ENCODE assay signal across 20 mouse cellular contexts in the genomic region with DNA sequence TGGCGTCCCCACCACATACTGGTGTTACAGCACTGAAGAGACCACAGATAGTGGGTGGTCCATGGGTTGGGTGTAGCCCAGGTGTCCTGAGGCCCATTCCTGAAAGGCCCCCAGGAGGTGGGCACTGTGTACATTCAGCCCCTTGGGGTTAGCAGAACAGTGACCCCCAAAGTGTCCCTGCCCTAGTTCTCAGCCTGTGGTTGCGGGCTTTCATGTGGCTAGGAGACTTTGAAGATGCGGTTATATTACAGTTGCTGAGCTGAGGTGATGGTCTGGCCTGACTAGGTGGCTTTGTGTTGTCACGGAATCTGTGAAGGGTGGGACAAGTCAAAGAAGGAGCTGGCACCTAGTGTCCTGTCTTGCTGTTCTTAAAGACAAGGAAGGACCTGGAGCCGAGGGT. TPM values are rescaled to one million over a fixed set of nuclear protein-coding genes. Genes with fewer than 3 reads are reported as not detected.
"Had no signal": no experiment of that assay in that cellular context is flagged by ENCODE, and none has a peak within 500 bp of the region (broad histone marks: within the 10 kb centered on the region; RNA-seq: fewer than 3 reads in every experiment).

No protein-coding gene starts in this region.

- H3K4me2 ChIP-seq: liver, embryonic 13.5 days; midbrain, embryonic 11.5 days; neural tube, embryonic 12.5 days; neural tube, embryonic 15.5 days had no signal

- DNase-seq: kidney, adult 8-10 months; kidney, postnatal 25 days; layer of hippocampus, postnatal 36 days; liver, embryonic 13.5 days; lung, adult 2 months; lung, postnatal 14 days; lung, postnatal 4 days; midbrain, embryonic 14.5 days; right cerebral cortex, adult 18-20 months; right cerebral cortex, postnatal 14 days; right cerebral cortex, postnatal 4 days; thymus, postnatal 36 days had no signal

- H3K27ac ChIP-seq: left cerebral cortex, adult 2 months; liver, embryonic 13.5 days; neural tube, embryonic 12.5 days; neural tube, embryonic 15.5 days; stomach, postnatal 0 days had no signal

- H3K9ac ChIP-seq: liver, embryonic 13.5 days; neural tube, embryonic 12.5 days; neural tube, embryonic 15.5 days had no signal

- H3K4me3 ChIP-seq: left cerebral cortex, adult 2 months; liver, embryonic 13.5 days; neural tube, embryonic 12.5 days; neural tube, embryonic 15.5 days had no signal

- H3K9me3 ChIP-seq: liver, embryonic 13.5 days; neural tube, embryonic 12.5 days; neural tube, embryonic 15.5 days had no signal

RNA-seq across cellular contexts. Expression of a gene that starts 35.3 kb away (rescaled TPM):
- total RNA-seq: left cerebral cortex, adult 2 months; liver, adult 2 months; megakaryocyte progenitor cell, adult 5-6 weeks; megakaryocyte-erythroid progenitor cell, adult 5-6 weeks had no signal
